Mouse (Mus musculus) CH12.LX (cell line): ENCODE data around the gene Dydc1.

Experiments
- CTCF ChIP-seq, 2 experiments: IDR thresholded peaks in 1 of 2; conservative IDR thresholded peaks in 1 of 2; 2 replicates each; pipeline ENCODE4 v1.5.1; 2011 to 2012; ENCODE audit warnings: low read depth in 2 of 2, low read length in 2 of 2, improper control_type of control experiment in 1 of 2, inconsistent platforms in 1 of 2, mild to moderate bottlenecking in 1 of 2, moderate library complexity in 1 of 2
- EP300 ChIP-seq: IDR thresholded peaks from 2 replicates; pipeline ENCODE4 v1.6.1; 2011; ENCODE audit warnings: low read length, improper control_type of control experiment
- HCFC1 ChIP-seq: IDR thresholded peaks from 2 replicates; pipeline ENCODE4 v1.6.1; 2012; ENCODE audit warnings: low read depth, mild to moderate bottlenecking, inconsistent platforms, low read length, improper control_type of control experiment
- MYC ChIP-seq: IDR thresholded peaks from 2 replicates; pipeline ENCODE4 v1.6.1; 2011; ENCODE audit warnings: low read depth, mild to moderate bottlenecking, improper control_type of control experiment, low read length
- NELFE ChIP-seq: IDR thresholded peaks from 2 replicates; pipeline ENCODE4 v1.6.1; 2011; ENCODE audit warnings: low read depth, low read length, improper control_type of control experiment
- POLR2A ChIP-seq: IDR thresholded peaks from 2 replicates; pipeline ENCODE4 v1.6.1; 2011; ENCODE audit warnings: low read depth, mild to moderate bottlenecking, improper control_type of control experiment, low read length
- POLR2AphosphoS2 ChIP-seq: IDR thresholded peaks from 2 replicates; pipeline ENCODE4 v1.6.1; 2011; ENCODE audit warnings: low read depth, low read length, improper control_type of control experiment
- ZC3H11A ChIP-seq: IDR thresholded peaks from 2 replicates; pipeline ENCODE4 v1.6.1; 2012; ENCODE audit warnings: low read depth, mild to moderate bottlenecking, inconsistent platforms, low read length, improper control_type of control experiment
- ZMIZ1 ChIP-seq: IDR thresholded peaks from 2 replicates; pipeline ENCODE4 v1.6.1; 2012; ENCODE audit warnings: low read depth, mild to moderate bottlenecking, inconsistent platforms, low read length, improper control_type of control experiment

DNA sequence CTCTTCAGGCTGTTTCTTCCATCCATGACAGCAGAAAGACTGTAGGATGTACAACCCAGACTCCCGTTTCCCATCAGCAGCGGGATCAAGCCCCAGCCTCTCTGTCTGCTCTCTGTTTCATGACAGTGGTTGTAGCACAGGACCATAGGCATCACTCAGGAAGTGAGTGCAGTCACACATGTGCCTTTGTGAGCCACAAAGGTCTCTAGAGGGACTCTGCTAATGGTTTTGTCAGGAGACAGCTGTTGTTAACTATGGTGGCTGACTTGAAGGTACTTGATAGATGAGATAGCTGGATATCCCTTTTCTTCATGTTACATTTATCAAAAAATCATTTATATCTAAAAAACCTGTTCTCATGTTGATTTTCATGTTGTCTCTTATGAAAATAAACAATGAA is 9.7 kb downstream of the Dydc1 start:
- TF ChIP-seq ZC3H11A, result no peak
- no peak for TF ChIP-seq HCFC1
- TF ChIP-seq MYC, result no peak
- TF ChIP-seq NELFE, result no peak
- no peak for TF ChIP-seq CTCF (conservative IDR thresholded peaks at IDR 0.05 in 1 of 2, IDR thresholded peaks at IDR 0.05 in 1 of 2; ENCODE audit: low read depth in 2 of 2, low read length in 2 of 2)
- TF ChIP-seq POLR2AphosphoS2, result no peak
- TF ChIP-seq EP300, result peak; percentile 56; the same call in 1 of the 2 replicates
- no peak for TF ChIP-seq POLR2A
- no peak for TF ChIP-seq ZMIZ1
